Mouse (Mus musculus) forebrain, embryonic 11.5 days (tissue): ENCODE data around the gene Cuta. TPM values are rescaled to one million over a fixed set of nuclear protein-coding genes. Genes with fewer than 3 reads are reported as not detected.
"Not testable (repeated sequence)": the region's sequence is repeated elsewhere in the genome, so short reads cannot be mapped to it uniquely, and the experiment has no call there.

Experiments used
- ATAC-seq: fragments of 200-750 bp; cut with Nextera tagmentation; replicated peaks from 2 replicates; pipeline ENCODE4 v1.8.0; 2017; ENCODE audit warnings: moderate TSS enrichment; ENCODE audit not compliant: low FRiP score
- DNase-seq: peaks from one replicate; pipeline ENCODE4 v3.0.0-alpha.2; 2017; ENCODE audit warnings: low spot score
- H3K27ac ChIP-seq: fragments of 300-500 bp; sonication (generic); 2 replicates; pipeline ENCODE4 v1.5.1; 2014; ENCODE audit warnings: low read depth, low read length
- H3K27me3 ChIP-seq: fragments of 300-500 bp; sonication (generic); 2 replicates; pipeline ENCODE4 v1.6.1; 2014; ENCODE audit warnings: mild to moderate bottlenecking, low read length, mixed read lengths; ENCODE audit not compliant: control insufficient read depth, insufficient read depth
- H3K36me3 ChIP-seq: fragments of 300-500 bp; sonication (generic); 2 replicates; pipeline ENCODE4 v1.6.1; 2014; ENCODE audit warnings: mild to moderate bottlenecking, low read length, moderate library complexity, mixed read lengths; ENCODE audit not compliant: control insufficient read depth, insufficient read depth
- H3K4me1 ChIP-seq: fragments of 300-500 bp; sonication (generic); replicated peaks from 2 replicates; pipeline ENCODE4 v1.6.1; 2014; ENCODE audit warnings: low read length, mixed read lengths; ENCODE audit not compliant: control insufficient read depth, insufficient read depth
- H3K4me2 ChIP-seq: fragments of 300-500 bp; sonication (generic); 2 replicates; pipeline ENCODE4 v1.6.1; 2014; ENCODE audit warnings: low read depth, mild to moderate bottlenecking, low read length, moderate library complexity, mixed read lengths; ENCODE audit not compliant: severe bottlenecking
- H3K4me3 ChIP-seq: fragments of 300-500 bp; sonication (generic); 2 replicates; pipeline ENCODE4 v1.5.1; 2014; ENCODE audit warnings: low read depth, low read length
- H3K9ac ChIP-seq: fragments of 300-500 bp; sonication (generic); 2 replicates; pipeline ENCODE4 v1.6.1; 2014; ENCODE audit warnings: low read length
- H3K9me3 ChIP-seq: fragments of 300-500 bp; sonication (generic); 2 replicates; pipeline ENCODE4 v1.6.1; 2016; ENCODE audit warnings: low read length, mixed read lengths; ENCODE audit not compliant: control insufficient read depth
- WGBS: fragments of 180-500 bp; shearing (Covaris S2); extraction: QIAGEN DNeasy Blood & Tissue Kit; methylation state at CpG from one replicate; pipeline ENCODE4 v1.1.7; 2014; 5-methylcytosine and 5-hydroxymethylcytosine counted together
- polyA plus RNA-seq: library from polyadenylated mRNA; unstranded; fragments of >200 nt; fragmentation: Nextera tagmentation; extraction: Ambion mirVana; gene quantifications from 2 replicates; pipeline ENCODE4 v1.2.1, GENCODE M21; 2014

Cuta gene
- polyA plus RNA-seq, 1 experiment from 2014 or later: 154 TPM

GRCm38 (mm10) chr17:26922368-26922767, 17.0 kb downstream of the Cuta start:
- H3K4me1 ChIP-seq, H3K27ac ChIP-seq, H3K36me3 ChIP-seq, DNase-seq, H3K9me3 ChIP-seq, H3K4me3 ChIP-seq, H3K9ac ChIP-seq, ATAC-seq, H3K27me3 ChIP-seq, H3K4me2 ChIP-seq: not testable (repeated sequence)
- 93% methylated on average over 5 of the region's 6 CpGs for WGBS

GRCm38 (mm10) chr17:26919516-26919915, 19.9 kb downstream of the Cuta start:
- 92% methylated on average over 2 of the region's 2 CpGs for WGBS

GRCm38 (mm10) chr17:26918343-26918742, 21.0 kb downstream of the Cuta start:
- ATAC-seq: no peak
- H3K27ac ChIP-seq: no peak overlapping the region
- WGBS: 72% methylated on average over 2 of the region's 2 CpGs
- H3K36me3 ChIP-seq: no peaks in the 10 kb centered on the region
- no peaks in the 10 kb centered on the region for H3K27me3 ChIP-seq
- peaks cover 2% of the 10 kb centered on the region; the same call in 1 of the 2 replicates for H3K4me1 ChIP-seq
- H3K4me2 ChIP-seq: peak overlapping the region; percentile 59
- H3K9ac ChIP-seq: peak overlapping the region; percentile 35; the same call in 1 of the 2 replicates
- DNase-seq: no peak
- H3K9me3 ChIP-seq: no peaks in the 10 kb centered on the region
- H3K4me3 ChIP-seq: peak overlapping the region; percentile 65

More at GRCm38 (mm10) chr17:26919516-26919915, 19.9 kb downstream of the Cuta start:
- H3K36me3 ChIP-seq, DNase-seq, H3K4me3 ChIP-seq, ATAC-seq, H3K4me2 ChIP-seq, H3K9ac ChIP-seq, H3K27ac ChIP-seq, H3K27me3 ChIP-seq, H3K9me3 ChIP-seq, H3K4me1 ChIP-seq: not testable (repeated sequence)

- H3K27ac ChIP-seq, DNase-seq: not testable (repeated sequence)
Measured at GRCm38 (mm10) chr17:26917560-26917959, 21.8 kb downstream of the Cuta start.

GRCm38 (mm10) chr17:26916711-26917482, 22.5 kb downstream of the Cuta start, which contains the start of gene Kifc5b:
Gene Kifc5b (plus strand): TSS chr17:26917091.
- peak within 1 kb of the TSS; percentile 67 for H3K9ac ChIP-seq

More at GRCm38 (mm10) chr17:26917560-26917959, 21.8 kb downstream of the Cuta start:
- not testable (repeated sequence) for ATAC-seq, H3K4me1 ChIP-seq, H3K9me3 ChIP-seq, H3K27me3 ChIP-seq, H3K36me3 ChIP-seq
- Histone ChIP-seq H3K9ac (peak overlapping the region; percentile 67), H3K4me3 (peak overlapping the region; percentile 65), H3K4me2 (peak overlapping the region; percentile 59)
- WGBS: 0% methylated on average over 12 of the region's 12 CpGs

GRCm38 (mm10) chr17:26915248-26915647, 24.1 kb downstream of the Cuta start:
- ATAC-seq: no peak
- 57% methylated on average over 1 of the region's 1 CpGs for WGBS
- no peak for DNase-seq
- Histone ChIP-seq H3K4me2 (no peak overlapping the region), H3K27ac (no peak overlapping the region), H3K9me3 (no peaks in the 10 kb centered on the region), H3K9ac (no peak overlapping the region), H3K4me3 (no peak overlapping the region), H3K4me1 (peaks cover 2% of the 10 kb centered on the region; the same call in 1 of the 2 replicates), H3K36me3 (no peaks in the 10 kb centered on the region), H3K27me3 (no peaks in the 10 kb centered on the region)

More at GRCm38 (mm10) chr17:26916711-26917482, 22.5 kb downstream of the Cuta start, which contains the start of gene Kifc5b:
- H3K4me3 ChIP-seq: peak within 1 kb of the TSS; percentile 65
- no peaks in the 10 kb centered on the region for H3K27me3 ChIP-seq
- WGBS: under 1% methylated on average over 70 of the region's 72 CpGs
- H3K4me1 ChIP-seq: peaks cover 2% of the 10 kb centered on the region; the same call in 1 of the 2 replicates
- peak within 1 kb of the TSS; percentile 59 for H3K4me2 ChIP-seq
- ATAC-seq: peak; percentile 98
- no peaks in the 10 kb centered on the region for H3K9me3 ChIP-seq
- H3K36me3 ChIP-seq: no peaks in the 10 kb centered on the region
- peak; percentile 100 for DNase-seq
- no peak within 1 kb of the TSS for H3K27ac ChIP-seq

GRCm38 (mm10) chr17:26907506-26907905, 31.9 kb downstream of the Cuta start:
- not testable (repeated sequence) for DNase-seq, ATAC-seq, H3K4me2 ChIP-seq, H3K27me3 ChIP-seq, H3K4me3 ChIP-seq, H3K9me3 ChIP-seq, H3K9ac ChIP-seq, H3K27ac ChIP-seq, H3K36me3 ChIP-seq, H3K4me1 ChIP-seq
- 91% methylated on average over 14 of the region's 15 CpGs for WGBS

GRCm38 (mm10) chr17:26904320-26904719, 35.0 kb downstream of the Cuta start:
- ATAC-seq (no peak), DNase-seq (no peak)
- no peaks in the 10 kb centered on the region for H3K9me3 ChIP-seq
- no peaks in the 10 kb centered on the region for H3K27me3 ChIP-seq
- no peak overlapping the region for H3K9ac ChIP-seq
- WGBS: 63% methylated on average over 5 of the region's 5 CpGs
- H3K4me2 ChIP-seq: no peak overlapping the region
- H3K36me3 ChIP-seq: no peaks in the 10 kb centered on the region
- H3K27ac ChIP-seq: no peak overlapping the region
- no peak overlapping the region for H3K4me3 ChIP-seq
- H3K4me1 ChIP-seq: no peaks in the 10 kb centered on the region
